Mouse (Mus musculus): Measurements from ENCODE around the gene Foxd1.

GRCm38 (mm10) chr13:98355559-98356111 is 1.6 kb downstream of the Foxd1 start:
- TF ChIP-seq CTCF (IDR thresholded peaks at IDR 0.05): no peak
- TF ChIP-seq POLR2A (IDR thresholded peaks at IDR 0.05; ENCODE audit: insufficient read depth, low read depth, low read length): no peak
- no peak for TF ChIP-seq EP300 (IDR thresholded peaks at IDR 0.05; ENCODE audit: insufficient read depth, low read depth, low read length)
